Mouse (Mus musculus) monocyte, adult 5-6 weeks (primary cell): ENCODE measurements around the gene Nupr1l. TPM values are rescaled to one million over a fixed set of nuclear protein-coding genes. Genes with fewer than 3 reads are reported as not detected.
"Not testable (repeated sequence)": the region's sequence is repeated elsewhere in the genome, so short reads cannot be mapped to it uniquely, and the experiment has no call there.

Source experiments
- ATAC-seq: fragments of 153-309, 156-312 bp; replicated peaks from 2 replicates; pipeline ENCODE4 v1.8.0; 2017; ENCODE audit warnings: mild to moderate bottlenecking; ENCODE audit not compliant: low TSS enrichment, insufficient number of reproducible peaks, severe bottlenecking, poor library complexity, low FRiP score
- total RNA-seq: library from RNA; stranded (forward); fragments of 200-1000, 200-491, 200-594 nt; gene quantifications from 3 replicates; pipeline ENCODE4 v1.2.3, GENCODE M21; 2017

Nupr1l gene
- total RNA-seq, 1 experiment from 2014 or later, result 0.48 TPM

- no peak for ATAC-seq
Measured at GRCm38 (mm10) chr5:129909591-129909990, 1.3 kb downstream of the Nupr1l start.

GRCm38 (mm10) chr5:129914024-129914423 is 5.7 kb downstream of the Nupr1l start:
- peak; percentile 78 for ATAC-seq

GRCm38 (mm10) chr5:129915491-129915890 is 7.2 kb downstream of the Nupr1l start:
- ATAC-seq, result not testable (repeated sequence)

GRCm38 (mm10) chr5:129918065-129918651 is 9.8 kb downstream of the Nupr1l start:
- no peak for ATAC-seq

GRCm38 (mm10) chr5:129918752-129919151 is 10.4 kb downstream of the Nupr1l start:
- no peak for ATAC-seq

- ATAC-seq, result no peak
Measured at GRCm38 (mm10) chr5:129919320-129919719, 11.0 kb downstream of the Nupr1l start.

DNA sequence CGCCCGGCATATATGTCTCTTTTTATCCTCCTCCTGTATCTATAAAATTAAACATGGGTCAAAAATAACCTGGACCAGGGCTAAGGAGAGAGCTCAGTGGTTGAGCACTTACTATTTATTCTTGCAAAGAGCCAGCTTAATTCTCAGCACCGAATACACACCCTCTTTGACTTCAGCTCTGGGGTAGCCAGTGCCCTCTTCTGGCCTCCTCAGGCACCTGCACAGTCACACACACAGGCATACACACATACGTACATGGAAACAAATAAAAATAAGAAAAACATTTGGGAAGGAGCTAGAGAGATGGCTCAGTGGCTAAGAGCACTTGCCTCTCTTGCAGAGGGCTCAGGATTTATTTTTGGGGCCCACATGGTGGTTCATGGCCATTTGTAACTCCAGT is 13.6 kb downstream of the Nupr1l start:
- no peak for ATAC-seq

- no peak for ATAC-seq
Measured at GRCm38 (mm10) chr5:129924820-129925452, 16.6 kb downstream of the Nupr1l start.

- ATAC-seq, result no peak
Measured at GRCm38 (mm10) chr5:129925933-129926332, 17.6 kb downstream of the Nupr1l start.

GRCm38 (mm10) chr5:129929924-129930855 is 21.9 kb downstream of the Nupr1l start:
- ATAC-seq, result no peak

DNA sequence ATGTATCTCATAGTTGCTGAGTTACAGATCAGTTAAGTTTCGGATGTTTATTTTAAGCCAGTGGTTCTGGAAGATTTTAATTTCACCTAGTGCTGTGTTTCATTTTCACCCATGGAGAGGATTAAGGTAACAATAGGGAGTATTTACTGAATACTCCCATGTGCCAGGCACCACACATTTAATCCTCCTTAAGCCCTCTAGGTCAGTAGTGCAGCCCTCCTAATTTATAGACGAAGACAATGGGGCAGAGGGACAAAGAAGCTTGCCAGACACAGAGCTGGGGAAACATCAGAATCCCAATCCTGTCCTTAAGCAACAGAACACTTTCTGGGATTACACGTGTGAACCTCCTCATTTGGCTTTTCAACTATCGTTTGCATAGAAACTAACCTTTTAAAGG is 28.6 kb downstream of the Nupr1l start:
- no peak for ATAC-seq

GRCm38 (mm10) chr5:129940281-129940680 is 31.9 kb downstream of the Nupr1l start:
- no peak for ATAC-seq

DNA sequence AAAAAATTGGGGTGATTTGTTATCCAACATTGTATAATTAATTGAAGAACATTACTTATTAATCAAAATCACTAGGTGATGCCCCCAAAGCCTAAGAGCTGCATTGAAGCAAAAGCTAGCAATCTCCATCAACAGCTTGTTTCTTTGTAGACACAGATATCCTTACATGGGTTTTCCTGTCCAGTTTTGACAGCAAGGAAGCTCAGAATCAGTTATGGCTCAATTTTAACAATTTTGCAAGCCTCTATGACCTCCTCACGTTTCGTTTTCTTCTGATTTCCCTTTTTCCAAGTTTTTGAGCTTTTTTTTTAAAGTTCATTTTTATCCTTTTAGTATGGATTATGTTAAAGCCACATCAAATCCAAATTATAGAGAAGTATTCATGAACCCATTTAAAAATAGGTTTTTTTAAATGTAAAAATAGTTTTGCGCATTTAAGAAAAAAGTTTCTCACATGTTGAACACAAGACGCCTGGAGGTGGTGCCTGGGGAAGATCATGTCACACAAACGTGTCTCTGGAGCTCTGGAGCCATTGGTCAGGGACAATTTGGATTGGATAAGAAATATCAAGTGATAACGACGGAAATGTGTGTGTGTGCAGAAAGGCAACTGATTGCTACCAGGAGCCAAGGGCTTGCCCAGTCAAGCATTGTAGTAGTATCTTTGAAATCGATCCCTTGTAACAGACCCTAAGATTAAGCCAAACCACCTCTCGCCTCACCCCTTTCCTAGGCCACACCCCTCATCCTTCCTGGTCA is 32.6 kb downstream of the Nupr1l start:
- peak; percentile 23; the same call in 1 of the 2 replicates for ATAC-seq

GRCm38 (mm10) chr5:129941495-129942045 is 33.2 kb downstream of the Nupr1l start, which contains the start of gene Vkorc1l1:
Vkorc1l1 (plus strand) TSS chr5:129941970.
- ATAC-seq, result peak; percentile 95

DNA sequence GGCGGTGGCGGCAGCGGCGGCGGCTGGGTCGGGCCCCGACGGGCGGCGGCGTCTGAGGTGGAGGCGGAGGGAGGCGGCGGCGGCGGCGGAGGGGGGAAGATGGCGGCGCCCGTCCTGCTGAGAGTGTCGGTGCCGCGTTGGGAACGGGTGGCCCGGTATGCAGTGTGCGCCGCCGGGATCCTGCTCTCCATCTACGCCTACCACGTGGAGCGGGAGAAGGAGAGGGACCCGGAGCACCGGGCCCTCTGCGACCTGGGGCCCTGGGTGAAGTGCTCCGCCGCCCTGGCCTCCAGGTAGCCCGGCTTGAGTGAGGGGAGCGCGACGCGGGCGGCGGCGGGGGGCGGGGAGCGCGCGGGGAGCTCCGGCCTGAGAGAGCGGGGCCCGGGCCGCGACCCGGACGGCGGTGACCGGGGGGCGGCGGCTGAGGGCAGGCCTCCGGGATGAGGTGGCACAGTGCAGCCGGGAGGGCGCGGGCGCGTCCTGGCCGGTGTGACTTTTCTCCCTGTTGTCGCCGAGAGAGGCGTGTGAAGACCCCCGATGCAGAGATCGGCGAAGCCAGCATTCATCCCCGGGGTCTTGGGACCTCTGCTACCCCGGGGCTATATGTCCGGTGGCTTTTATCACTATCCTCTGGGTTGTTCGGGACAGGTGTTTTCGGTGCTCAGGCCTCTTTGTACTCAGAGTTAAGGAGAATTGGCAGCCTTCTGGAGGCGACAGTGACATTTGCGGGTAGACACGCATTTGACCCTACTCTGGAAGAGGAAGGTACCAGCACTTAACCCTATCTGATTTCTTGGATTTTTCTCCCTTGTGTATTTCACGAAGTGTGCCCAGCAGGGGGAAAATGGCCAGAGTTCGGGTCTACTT is 34.0 kb downstream of the Nupr1l start:
- not testable (repeated sequence) for ATAC-seq

GRCm38 (mm10) chr5:129943402-129943801 is 35.1 kb downstream of the Nupr1l start:
- no peak for ATAC-seq

DNA sequence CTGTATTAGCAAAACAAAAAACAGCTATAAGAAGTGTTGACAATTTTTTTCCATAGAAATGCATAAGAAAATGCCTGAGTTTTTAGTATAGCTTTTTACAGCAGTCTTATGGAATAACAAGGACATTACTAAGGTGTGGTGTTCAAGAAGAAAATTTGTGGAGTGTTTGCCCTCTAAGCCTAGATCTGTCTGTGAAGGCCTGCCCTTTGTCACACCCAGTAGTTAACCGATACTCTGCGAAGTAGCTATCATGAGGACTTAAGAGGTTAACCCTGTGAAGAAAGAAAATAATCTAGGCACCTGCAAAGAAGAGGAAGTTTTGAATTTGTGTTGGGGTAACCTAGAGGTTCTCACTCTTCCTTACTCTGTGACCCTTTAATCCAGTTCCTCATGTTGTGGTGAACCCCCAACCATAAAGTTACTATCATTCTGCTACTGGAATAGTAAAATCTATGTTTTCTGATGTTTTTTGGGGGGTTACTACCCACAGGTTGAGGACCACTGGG is 39.2 kb downstream of the Nupr1l start:
- ATAC-seq, result no peak
